Mouse (Mus musculus): ENCODE measurements around the gene Mier2. TPM values are rescaled to one million over a fixed set of nuclear protein-coding genes. Genes with fewer than 3 reads are reported as not detected.

Gene Mier2
- polyA plus RNA-seq, 1 experiment from 2014 or later = 56.2 TPM

GRCm38 (mm10) chr10:79586243-79586642 is 31.2 kb upstream of the Mier2 start:
- no peaks in the 10 kb centered on the region for H3K36me3 ChIP-seq (ENCODE audit: insufficient read depth, low read length)
- H3K27me3 ChIP-seq (ENCODE audit: insufficient read depth, low read length) = no peaks in the 10 kb centered on the region
- H3K27ac ChIP-seq (ENCODE audit: low read length) = no peak overlapping the region
- H3K9me3 ChIP-seq (ENCODE audit: low read length) = no peaks in the 10 kb centered on the region
- no peaks in the 10 kb centered on the region for H3K4me1 ChIP-seq (ENCODE audit: insufficient read depth, low read length)
- 61% methylated on average over 8 of the region's 8 CpGs for WGBS
- no peak overlapping the region for H3K4me3 ChIP-seq (ENCODE audit: low read length)
- ATAC-seq (ENCODE audit: low FRiP score, low TSS enrichment) = no peak
- H3K9ac ChIP-seq (replicated peaks; ENCODE audit: low read length) = no peak overlapping the region
- no peak overlapping the region for H3K4me2 ChIP-seq (replicated peaks; ENCODE audit: low read depth, low read length)

GRCm38 (mm10) chr10:79585723-79586122 is 30.7 kb upstream of the Mier2 start:
- 82% methylated on average over 5 of the region's 5 CpGs for WGBS
- ATAC-seq (ENCODE audit: low FRiP score, low TSS enrichment) = no peak
- H3K4me2 ChIP-seq (replicated peaks; ENCODE audit: low read depth, low read length) = no peak overlapping the region

GRCm38 (mm10) chr10:79585136-79585535 is 30.1 kb upstream of the Mier2 start:
- Histone ChIP-seq H3K36me3 (ENCODE audit: insufficient read depth, low read length) (no peaks in the 10 kb centered on the region), H3K4me3 (ENCODE audit: low read length) (no peak overlapping the region), H3K27me3 (ENCODE audit: insufficient read depth, low read length) (no peaks in the 10 kb centered on the region), H3K4me1 (ENCODE audit: insufficient read depth, low read length) (no peaks in the 10 kb centered on the region), H3K9ac (replicated peaks; ENCODE audit: low read length) (no peak overlapping the region), H3K27ac (ENCODE audit: low read length) (no peak overlapping the region), H3K9me3 (ENCODE audit: low read length) (no peaks in the 10 kb centered on the region), H3K4me2 (replicated peaks; ENCODE audit: low read depth, low read length) (no peak overlapping the region)
- no peak for ATAC-seq (ENCODE audit: low FRiP score, low TSS enrichment)
- 86% methylated on average over 6 of the region's 6 CpGs for WGBS

More at GRCm38 (mm10) chr10:79585723-79586122, 30.7 kb upstream of the Mier2 start:
- Histone ChIP-seq H3K27ac (ENCODE audit: low read length) (no peak overlapping the region), H3K4me1 (ENCODE audit: insufficient read depth, low read length) (no peaks in the 10 kb centered on the region), H3K36me3 (ENCODE audit: insufficient read depth, low read length) (no peaks in the 10 kb centered on the region), H3K4me3 (ENCODE audit: low read length) (no peak overlapping the region), H3K9ac (replicated peaks; ENCODE audit: low read length) (no peak overlapping the region), H3K27me3 (ENCODE audit: insufficient read depth, low read length) (no peaks in the 10 kb centered on the region), H3K9me3 (ENCODE audit: low read length) (no peaks in the 10 kb centered on the region)

GRCm38 (mm10) chr10:79584426-79584825 is 29.4 kb upstream of the Mier2 start:
- H3K4me2 ChIP-seq (replicated peaks; ENCODE audit: low read depth, low read length) = no peak overlapping the region
- no peak overlapping the region for H3K27ac ChIP-seq (ENCODE audit: low read length)
- no peaks in the 10 kb centered on the region for H3K4me1 ChIP-seq (ENCODE audit: insufficient read depth, low read length)
- no peaks in the 10 kb centered on the region; the same call in 1 of the 2 replicates for H3K27me3 ChIP-seq (ENCODE audit: insufficient read depth, low read length)
- no peaks in the 10 kb centered on the region for H3K36me3 ChIP-seq (ENCODE audit: insufficient read depth, low read length)
- H3K4me3 ChIP-seq (ENCODE audit: low read length) = no peak overlapping the region
- H3K9ac ChIP-seq (replicated peaks; ENCODE audit: low read length) = no peak overlapping the region
- 72% methylated on average over 9 of the region's 9 CpGs for WGBS
- H3K9me3 ChIP-seq (ENCODE audit: low read length) = no peaks in the 10 kb centered on the region
- no peak for ATAC-seq (ENCODE audit: low FRiP score, low TSS enrichment)

- WGBS = 61% methylated on average over 7 of the region's 7 CpGs
- Histone ChIP-seq H3K4me3 (ENCODE audit: low read length) (no peak overlapping the region), H3K9ac (replicated peaks; ENCODE audit: low read length) (no peak overlapping the region), H3K4me2 (replicated peaks; ENCODE audit: low read depth, low read length) (no peak overlapping the region), H3K27ac (ENCODE audit: low read length) (no peak overlapping the region), H3K4me1 (ENCODE audit: insufficient read depth, low read length) (no peaks in the 10 kb centered on the region), H3K27me3 (ENCODE audit: insufficient read depth, low read length) (no peaks in the 10 kb centered on the region; the same call in 1 of the 2 replicates), H3K36me3 (ENCODE audit: insufficient read depth, low read length) (no peaks in the 10 kb centered on the region), H3K9me3 (ENCODE audit: low read length) (no peaks in the 10 kb centered on the region)
- ATAC-seq (ENCODE audit: low FRiP score, low TSS enrichment) = no peak
Measured at GRCm38 (mm10) chr10:79584021-79584420, 29.0 kb upstream of the Mier2 start.

GRCm38 (mm10) chr10:79581501-79581900 is 26.5 kb upstream of the Mier2 start:
- H3K27me3 ChIP-seq (ENCODE audit: insufficient read depth, low read length) = no peaks in the 10 kb centered on the region; the same call in 1 of the 2 replicates
- WGBS = 84% methylated on average over 8 of the region's 8 CpGs
- H3K27ac ChIP-seq (ENCODE audit: low read length) = no peak overlapping the region
- no peak overlapping the region for H3K4me3 ChIP-seq (ENCODE audit: low read length)
- H3K36me3 ChIP-seq (ENCODE audit: insufficient read depth, low read length) = no peaks in the 10 kb centered on the region
- no peak overlapping the region for H3K4me2 ChIP-seq (replicated peaks; ENCODE audit: low read depth, low read length)
- H3K9me3 ChIP-seq (ENCODE audit: low read length) = no peaks in the 10 kb centered on the region
- no peak for ATAC-seq (ENCODE audit: low FRiP score, low TSS enrichment)
- H3K4me1 ChIP-seq (ENCODE audit: insufficient read depth, low read length) = no peaks in the 10 kb centered on the region
- H3K9ac ChIP-seq (replicated peaks; ENCODE audit: low read length) = no peak overlapping the region

GRCm38 (mm10) chr10:79580811-79581210 is 25.8 kb upstream of the Mier2 start:
- Histone ChIP-seq H3K9ac (replicated peaks; ENCODE audit: low read length) (no peak overlapping the region), H3K4me2 (replicated peaks; ENCODE audit: low read depth, low read length) (no peak overlapping the region), H3K27ac (ENCODE audit: low read length) (no peak overlapping the region), H3K4me1 (ENCODE audit: insufficient read depth, low read length) (no peaks in the 10 kb centered on the region), H3K4me3 (ENCODE audit: low read length) (no peak overlapping the region), H3K9me3 (ENCODE audit: low read length) (no peaks in the 10 kb centered on the region), H3K27me3 (ENCODE audit: insufficient read depth, low read length) (no peaks in the 10 kb centered on the region; the same call in 1 of the 2 replicates), H3K36me3 (ENCODE audit: insufficient read depth, low read length) (no peaks in the 10 kb centered on the region)
- WGBS = 47% methylated on average over 6 of the region's 6 CpGs
- ATAC-seq (ENCODE audit: low FRiP score, low TSS enrichment) = no peak

GRCm38 (mm10) chr10:79580356-79580755 is 25.4 kb upstream of the Mier2 start:
- WGBS = 70% methylated on average over 7 of the region's 7 CpGs
- no peak for ATAC-seq (ENCODE audit: low FRiP score, low TSS enrichment)
- Histone ChIP-seq H3K36me3 (ENCODE audit: insufficient read depth, low read length) (no peaks in the 10 kb centered on the region), H3K27ac (ENCODE audit: low read length) (no peak overlapping the region), H3K4me3 (ENCODE audit: low read length) (no peak overlapping the region), H3K27me3 (ENCODE audit: insufficient read depth, low read length) (no peaks in the 10 kb centered on the region; the same call in 1 of the 2 replicates), H3K4me1 (ENCODE audit: insufficient read depth, low read length) (no peaks in the 10 kb centered on the region), H3K4me2 (replicated peaks; ENCODE audit: low read depth, low read length) (no peak overlapping the region), H3K9ac (replicated peaks; ENCODE audit: low read length) (no peak overlapping the region), H3K9me3 (ENCODE audit: low read length) (no peaks in the 10 kb centered on the region)

GRCm38 (mm10) chr10:79579781-79580180 is 24.8 kb upstream of the Mier2 start:
- Histone ChIP-seq H3K36me3 (ENCODE audit: insufficient read depth, low read length) (no peaks in the 10 kb centered on the region), H3K9me3 (ENCODE audit: low read length) (no peaks in the 10 kb centered on the region), H3K4me1 (ENCODE audit: insufficient read depth, low read length) (no peaks in the 10 kb centered on the region), H3K27ac (ENCODE audit: low read length) (no peak overlapping the region), H3K4me3 (ENCODE audit: low read length) (no peak overlapping the region), H3K9ac (replicated peaks; ENCODE audit: low read length) (no peak overlapping the region), H3K27me3 (ENCODE audit: insufficient read depth, low read length) (no peaks in the 10 kb centered on the region; the same call in 1 of the 2 replicates), H3K4me2 (replicated peaks; ENCODE audit: low read depth, low read length) (no peak overlapping the region)
- no peak for ATAC-seq (ENCODE audit: low FRiP score, low TSS enrichment)
- 79% methylated on average over 12 of the region's 12 CpGs for WGBS

- no peaks in the 10 kb centered on the region; the same call in 1 of the 2 replicates for H3K27me3 ChIP-seq (ENCODE audit: insufficient read depth, low read length)
- H3K4me2 ChIP-seq (replicated peaks; ENCODE audit: low read depth, low read length) = no peak overlapping the region
- no peak for ATAC-seq (ENCODE audit: low FRiP score, low TSS enrichment)
- WGBS = 79% methylated on average over 7 of the region's 7 CpGs
- H3K27ac ChIP-seq (ENCODE audit: low read length) = no peak overlapping the region
- no peak overlapping the region for H3K9ac ChIP-seq (replicated peaks; ENCODE audit: low read length)
- H3K9me3 ChIP-seq (ENCODE audit: low read length) = no peaks in the 10 kb centered on the region
- H3K4me3 ChIP-seq (ENCODE audit: low read length) = no peak overlapping the region
- H3K36me3 ChIP-seq (ENCODE audit: insufficient read depth, low read length) = no peaks in the 10 kb centered on the region
- no peaks in the 10 kb centered on the region for H3K4me1 ChIP-seq (ENCODE audit: insufficient read depth, low read length)
Measured at GRCm38 (mm10) chr10:79578891-79579290, 23.9 kb upstream of the Mier2 start.

All from kidney, embryonic 16.5 days (tissue).